Mouse (Mus musculus) neural tube, embryonic 11.5 days (tissue): Measurements from ENCODE around the gene Tmem151b. TPM values are rescaled to one million over a fixed set of nuclear protein-coding genes. Genes with fewer than 3 reads are reported as not detected.

Experiments
- ATAC-seq: fragments of 200-750 bp; cut with Nextera tagmentation; 2 replicates; pipeline ENCODE4 v1.8.0; 2017; ENCODE audit warnings: moderate number of reproducible peaks, mild to moderate bottlenecking, moderate TSS enrichment, moderate library complexity; ENCODE audit not compliant: insufficient read depth, low FRiP score, low TSS enrichment
- DNase-seq: peaks from one replicate; pipeline ENCODE4 v3.0.0-alpha.2; 2015; ENCODE audit warnings: low spot score
- H3K27ac ChIP-seq: fragments of 300-500 bp; sonication (generic); 2 replicates; pipeline ENCODE4 v1.5.1; 2014; ENCODE audit warnings: low read depth, mild to moderate bottlenecking, low read length
- H3K27me3 ChIP-seq: fragments of 300-500 bp; sonication (generic); 2 replicates; pipeline ENCODE4 v1.6.1; 2014; ENCODE audit warnings: mild to moderate bottlenecking, low read length, mixed read lengths; ENCODE audit not compliant: control insufficient read depth, insufficient read depth
- H3K36me3 ChIP-seq: fragments of 300-500 bp; sonication (generic); 2 replicates; pipeline ENCODE4 v1.6.1; 2014; ENCODE audit warnings: mild to moderate bottlenecking, low read length, moderate library complexity, mixed read lengths; ENCODE audit not compliant: control insufficient read depth, insufficient read depth
- H3K4me1 ChIP-seq: fragments of 300-500 bp; sonication (generic); 2 replicates; pipeline ENCODE4 v1.6.1; 2014; ENCODE audit warnings: low read length, mixed read lengths; ENCODE audit not compliant: control insufficient read depth, insufficient read depth
- H3K4me2 ChIP-seq: fragments of 300-500 bp; sonication (generic); 2 replicates; pipeline ENCODE4 v1.6.1; 2014; ENCODE audit warnings: low read depth, mild to moderate bottlenecking, moderate library complexity
- H3K4me3 ChIP-seq: fragments of 300-500 bp; sonication (generic); 2 replicates; pipeline ENCODE4 v1.5.1; 2014; ENCODE audit warnings: low read depth, low read length
- H3K9ac ChIP-seq: fragments of 300-500 bp; sonication (generic); 2 replicates; pipeline ENCODE4 v1.6.1; 2014; ENCODE audit warnings: mild to moderate bottlenecking, low read length
- H3K9me3 ChIP-seq: fragments of 300-500 bp; sonication (generic); 2 replicates; pipeline ENCODE4 v1.6.1; 2016; ENCODE audit warnings: low read length; ENCODE audit not compliant: control insufficient read depth
- WGBS: fragments of 180-500 bp; shearing (Covaris S2); extraction: QIAGEN DNeasy Blood & Tissue Kit; methylation state at CpG from one replicate; pipeline ENCODE4 v1.1.7; 2014; 5-methylcytosine and 5-hydroxymethylcytosine counted together
- polyA plus RNA-seq: library from polyadenylated mRNA; unstranded; fragments of >200 nt; fragmentation: Nextera tagmentation; extraction: Ambion mirVana; gene quantifications from 2 replicates; pipeline ENCODE4 v1.2.1, GENCODE M21; 2014

The Tmem151b gene
- polyA plus RNA-seq, 1 experiment from 2014 or later = 6.2 TPM

DNA sequence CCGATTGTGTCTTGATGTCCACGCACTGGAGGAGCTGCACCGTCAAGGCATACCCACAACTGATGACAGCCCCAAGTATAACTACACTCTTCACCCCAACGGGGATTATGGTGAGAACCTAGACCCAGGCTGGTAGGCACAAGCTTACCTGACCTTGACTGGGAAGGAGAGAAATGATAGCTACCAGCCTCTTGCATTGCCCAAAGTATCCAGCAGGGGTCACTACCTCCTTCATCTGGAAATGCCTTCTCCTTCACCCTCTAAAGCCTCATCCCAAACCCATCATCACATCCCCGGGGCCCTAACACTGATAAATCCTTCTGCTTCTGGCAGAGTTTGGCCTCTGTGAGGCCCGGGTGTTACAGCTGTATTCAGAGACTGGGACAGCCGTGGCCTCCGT lies 33.0 kb downstream of the Tmem151b start:
- Histone ChIP-seq H3K27me3 (no peaks in the 10 kb centered on the region), H3K9ac (no peak overlapping the region), H3K4me3 (no peak overlapping the region), H3K27ac (no peak overlapping the region), H3K4me1 (no peaks in the 10 kb centered on the region), H3K9me3 (no peaks in the 10 kb centered on the region), H3K36me3 (no peaks in the 10 kb centered on the region), H3K4me2 (no peak overlapping the region)
- DNase-seq (peak; percentile 76), ATAC-seq (peak; percentile 21; the same call in 1 of the 2 replicates)
- 57% methylated on average over 8 of the region's 8 CpGs for WGBS

DNA sequence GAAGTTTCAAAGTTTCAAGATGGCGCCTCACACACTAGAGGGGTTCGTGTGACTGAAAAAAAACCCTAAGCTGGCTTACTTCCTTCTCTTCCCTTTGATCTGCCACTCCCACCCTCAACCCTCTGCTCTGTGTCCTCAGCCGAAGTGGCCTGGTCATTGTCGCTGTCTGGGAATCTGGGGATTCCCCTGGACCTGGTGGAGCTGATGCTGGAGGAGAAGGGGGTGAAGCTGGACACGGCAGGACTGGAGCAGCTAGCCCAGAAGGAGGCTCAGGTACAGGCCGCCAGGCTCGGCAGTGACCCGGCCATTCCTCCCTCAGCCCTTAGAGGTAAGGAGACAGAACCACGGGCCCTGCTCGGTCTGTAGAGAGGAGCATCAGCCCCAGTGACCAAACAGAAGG lies 33.7 kb downstream of the Tmem151b start:
- Histone ChIP-seq H3K36me3 (no peaks in the 10 kb centered on the region), H3K27ac (no peak overlapping the region), H3K4me2 (no peak overlapping the region), H3K9ac (no peak overlapping the region), H3K4me1 (no peaks in the 10 kb centered on the region), H3K4me3 (no peak overlapping the region), H3K9me3 (no peaks in the 10 kb centered on the region), H3K27me3 (no peaks in the 10 kb centered on the region)
- 85% methylated on average over 10 of the region's 10 CpGs for WGBS
- DNase-seq (no peak), ATAC-seq (no peak)

- Histone ChIP-seq H3K9ac (no peak overlapping the region), H3K36me3 (no peaks in the 10 kb centered on the region), H3K4me1 (no peaks in the 10 kb centered on the region), H3K27me3 (no peaks in the 10 kb centered on the region), H3K4me2 (no peak overlapping the region), H3K9me3 (no peaks in the 10 kb centered on the region), H3K27ac (no peak overlapping the region), H3K4me3 (no peak overlapping the region)
- 61% methylated on average over 14 of the region's 15 CpGs for WGBS
- DNase-seq (no peak), ATAC-seq (no peak)
Observed at GRCm38 (mm10) chr17:45515204-45515726, 34.2 kb downstream of the Tmem151b start.

- peaks cover 4% of the 10 kb centered on the region; the same call in 1 of the 2 replicates for H3K4me1 ChIP-seq
- DNase-seq = no peak
- no peak for ATAC-seq
- 93% methylated on average over 4 of the region's 4 CpGs for WGBS
- H3K4me2 ChIP-seq = no peak overlapping the region
- no peaks in the 10 kb centered on the region for H3K27me3 ChIP-seq
- no peak overlapping the region for H3K9ac ChIP-seq
- no peak overlapping the region for H3K27ac ChIP-seq
- no peak overlapping the region for H3K4me3 ChIP-seq
- H3K9me3 ChIP-seq = no peaks in the 10 kb centered on the region
- no peaks in the 10 kb centered on the region for H3K36me3 ChIP-seq
Observed at GRCm38 (mm10) chr17:45511757-45512156, 37.7 kb downstream of the Tmem151b start.

GRCm38 (mm10) chr17:45510871-45511270 lies 38.6 kb downstream of the Tmem151b start:
- Histone ChIP-seq H3K36me3 (no peaks in the 10 kb centered on the region), H3K4me3 (no peak overlapping the region), H3K4me2 (no peak overlapping the region), H3K9ac (no peak overlapping the region), H3K4me1 (peaks cover 7% of the 10 kb centered on the region; the same call in 1 of the 2 replicates), H3K27me3 (no peaks in the 10 kb centered on the region), H3K9me3 (no peaks in the 10 kb centered on the region), H3K27ac (no peak overlapping the region)
- DNase-seq = no peak
- ATAC-seq = no peak
- 97% methylated on average over 4 of the region's 4 CpGs for WGBS

DNA sequence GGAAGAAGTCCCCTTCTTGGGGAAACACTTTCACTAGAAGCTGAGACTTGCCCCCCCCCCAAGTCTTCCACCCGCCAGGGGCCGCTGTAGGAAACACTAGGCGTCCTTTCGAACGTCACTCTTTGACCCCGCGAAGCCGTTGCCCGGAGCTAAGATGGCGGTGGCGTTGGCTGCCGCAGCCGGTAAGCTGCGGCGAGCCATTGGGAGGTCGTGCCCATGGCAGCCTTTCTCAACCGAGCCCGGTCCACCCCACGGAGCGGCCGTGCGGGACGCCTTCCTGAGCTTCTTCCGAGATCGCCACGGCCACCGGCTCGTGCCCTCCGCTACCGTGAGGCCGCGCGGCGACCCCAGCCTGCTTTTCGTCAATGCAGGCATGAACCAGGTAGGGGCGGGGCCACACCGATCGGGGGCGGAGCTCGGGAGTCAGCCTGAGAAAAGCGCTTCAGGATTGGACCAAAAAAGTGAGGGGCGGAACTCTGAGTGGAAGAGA lies 42.7 kb downstream of the Tmem151b start, which contains the start of gene Aars2:
Gene Aars2 (plus strand): TSS at position 142 of the 490 bp plus-strand sequence.
- peak; percentile 91 for ATAC-seq
- peaks cover 7% of the 10 kb centered on the region; the same call in 1 of the 2 replicates for H3K4me1 ChIP-seq
- H3K9me3 ChIP-seq = no peaks in the 10 kb centered on the region
- peak; percentile 96 for DNase-seq
- H3K36me3 ChIP-seq = no peaks in the 10 kb centered on the region
- peak within 1 kb of the TSS; percentile 25 for H3K4me2 ChIP-seq
- peak within 1 kb of the TSS; percentile 78 for H3K9ac ChIP-seq
- WGBS = under 1% methylated on average over 42 of the region's 42 CpGs
- peak within 1 kb of the TSS; percentile 70; the same call in 1 of the 2 replicates for H3K27ac ChIP-seq
- H3K4me3 ChIP-seq = peak within 1 kb of the TSS; percentile 78
- no peaks in the 10 kb centered on the region for H3K27me3 ChIP-seq

GRCm38 (mm10) chr17:45505941-45506465 lies 43.5 kb downstream of the Tmem151b start:
- 66% methylated on average over 6 of the region's 6 CpGs for WGBS
- Histone ChIP-seq H3K4me2 (no peak overlapping the region), H3K4me3 (no peak overlapping the region), H3K27ac (no peak overlapping the region), H3K9me3 (no peaks in the 10 kb centered on the region), H3K36me3 (no peaks in the 10 kb centered on the region), H3K9ac (no peak overlapping the region), H3K4me1 (peaks cover 7% of the 10 kb centered on the region; the same call in 1 of the 2 replicates), H3K27me3 (no peaks in the 10 kb centered on the region)
- ATAC-seq (no peak), DNase-seq (no peak)

GRCm38 (mm10) chr17:45503301-45503973 lies 46.0 kb downstream of the Tmem151b start:
- Histone ChIP-seq H3K27me3 (no peaks in the 10 kb centered on the region), H3K4me2 (no peak overlapping the region), H3K4me3 (no peak overlapping the region), H3K4me1 (peaks cover 7% of the 10 kb centered on the region; the same call in 1 of the 2 replicates), H3K9me3 (no peaks in the 10 kb centered on the region), H3K27ac (no peak overlapping the region), H3K36me3 (no peaks in the 10 kb centered on the region), H3K9ac (no peak overlapping the region)
- ATAC-seq (no peak), DNase-seq (no peak)
- WGBS = 68% methylated on average over 5 of the region's 5 CpGs
